In genomic region chr11:6603224-6603623, GRCm38 (mm10) we compare ENCODE assay signal across 14 mouse cellular contexts. TPM values are rescaled to one million over a fixed set of nuclear protein-coding genes. Genes with fewer than 3 reads are reported as not detected.
DNase-seq lines count a peak whose midpoint lies in the region; ATAC-seq and TF ChIP-seq lines count a peak whose summit lies in the region.
"Had no signal": no experiment of that assay in that cellular context is flagged by ENCODE, and none has a peak within 500 bp of the region (broad histone marks: within the 10 kb centered on the region; RNA-seq: fewer than 3 reads in every experiment).

No protein-coding gene starts in this region.

- TF ChIP-seq CTCF in layer of hippocampus, adult 2 months (conservative IDR thresholded peaks at IDR 0.05) = no peak

- no peak for DNase-seq in layer of hippocampus, adult 2 months (ENCODE audit: low spot score in 2 of 2)
- no peak for DNase-seq in layer of hippocampus, adult 8-10 months (ENCODE audit: low spot score in 2 of 2)
- no peak for DNase-seq in forebrain, embryonic 14.5 days (ENCODE audit: low spot score)
- DNase-seq in kidney, postnatal 36 days = no peak
- no peak for DNase-seq in gastrocnemius, postnatal 14 days
- DNase-seq: thymus, postnatal 14 days had no signal

- H3K27me3 ChIP-seq in forebrain, embryonic 14.5 days (replicated peaks; ENCODE audit: control insufficient read depth, insufficient read depth, low read length) = no peaks in the 10 kb centered on the region
- no peaks in the 10 kb centered on the region for H3K27me3 ChIP-seq in hindbrain, embryonic 15.5 days
- no peaks in the 10 kb centered on the region for H3K27me3 ChIP-seq in neural tube, embryonic 14.5 days (ENCODE audit: control insufficient read depth, insufficient read depth, low read length)

- peaks cover 29% of the 10 kb centered on the region for H3K36me3 ChIP-seq in forebrain, embryonic 14.5 days (ENCODE audit: control insufficient read depth, insufficient read depth, low read length)
- H3K36me3 ChIP-seq in hindbrain, embryonic 15.5 days = peaks cover 21% of the 10 kb centered on the region
- peaks cover 25% of the 10 kb centered on the region; the same call in 1 of the 2 replicates for H3K36me3 ChIP-seq in neural tube, embryonic 14.5 days (ENCODE audit: control insufficient read depth, insufficient read depth, low read length)

- H3K4me1 ChIP-seq in forebrain, embryonic 14.5 days (ENCODE audit: control insufficient read depth, insufficient read depth, low read length) = peaks cover 39% of the 10 kb centered on the region
- H3K4me1 ChIP-seq in hindbrain, embryonic 15.5 days (replicated peaks) = peaks cover 82% of the 10 kb centered on the region
- H3K4me1 ChIP-seq in neural tube, embryonic 14.5 days (ENCODE audit: control insufficient read depth, insufficient read depth, low read length) = peaks cover 48% of the 10 kb centered on the region

- H3K4me3 ChIP-seq in layer of hippocampus, adult 2 months = peak overlapping the region; percentile 62; the same call in 1 of the 2 replicates
- H3K4me3 ChIP-seq in forebrain, embryonic 14.5 days (ENCODE audit: low read depth, low read length) = peak overlapping the region; percentile 55
- peak overlapping the region; percentile 64 for H3K4me3 ChIP-seq in hindbrain, embryonic 15.5 days
- H3K4me3 ChIP-seq in neural tube, embryonic 14.5 days (ENCODE audit: low read depth, low read length) = peak overlapping the region; percentile 76
- H3K4me3 ChIP-seq: liver, embryonic 12.5 days had no signal

- intact Hi-C loops in gastrocnemius, postnatal 14 days (cut with DNase I; ENCODE audit: low total_unique reads) = no loop called here

- peak overlapping the region; percentile 87 for H3K9ac ChIP-seq in forebrain, embryonic 14.5 days (ENCODE audit: low read length)
- peak overlapping the region; percentile 81 for H3K9ac ChIP-seq in hindbrain, embryonic 15.5 days
- H3K9ac ChIP-seq in neural tube, embryonic 14.5 days (replicated peaks; ENCODE audit: low read depth, low read length) = peak overlapping the region; percentile 95
- H3K9ac ChIP-seq: liver, embryonic 12.5 days had no signal

- 84% methylated on average over 9 of the region's 9 CpGs for WGBS in forebrain, embryonic 14.5 days
- WGBS in hindbrain, embryonic 15.5 days = 72% methylated on average over 9 of the region's 9 CpGs
- WGBS in neural tube, embryonic 14.5 days = 72% methylated on average over 9 of the region's 9 CpGs

- peak overlapping the region; percentile 94 for H3K4me2 ChIP-seq in forebrain, embryonic 14.5 days (ENCODE audit: low read length)
- H3K4me2 ChIP-seq in hindbrain, embryonic 15.5 days = peak overlapping the region; percentile 74
- peak overlapping the region; percentile 99 for H3K4me2 ChIP-seq in neural tube, embryonic 14.5 days (ENCODE audit: low read depth, low read length)
- H3K4me2 ChIP-seq: liver, embryonic 12.5 days had no signal

- H3K9me3 ChIP-seq in forebrain, embryonic 14.5 days (replicated peaks; ENCODE audit: control insufficient read depth, low read length) = no peaks in the 10 kb centered on the region
- no peaks in the 10 kb centered on the region for H3K9me3 ChIP-seq in hindbrain, embryonic 15.5 days
- no peaks in the 10 kb centered on the region for H3K9me3 ChIP-seq in neural tube, embryonic 14.5 days (ENCODE audit: control insufficient read depth, low read length)
- H3K9me3 ChIP-seq: liver, embryonic 12.5 days had no signal

- peak overlapping the region; percentile 100; the same call in 1 of the 2 replicates for H3K27ac ChIP-seq in layer of hippocampus, adult 2 months
- no peak overlapping the region; the same call in 1 of the 2 replicates for H3K27ac ChIP-seq in forebrain, embryonic 14.5 days (ENCODE audit: low read depth, low read length)
- peak overlapping the region; percentile 99 for H3K27ac ChIP-seq in hindbrain, embryonic 15.5 days (replicated peaks)
- H3K27ac ChIP-seq in neural tube, embryonic 14.5 days (ENCODE audit: low read depth, low read length) = peak overlapping the region; percentile 97; the same call in 1 of the 2 replicates
- H3K27ac ChIP-seq: kidney, postnatal 0 days; liver, embryonic 12.5 days; macrophage had no signal

- ATAC-seq in forebrain, embryonic 14.5 days = no peak
- no peak for ATAC-seq in hindbrain, embryonic 15.5 days (ENCODE audit: low FRiP score, low read depth)
- ATAC-seq in neural tube, embryonic 14.5 days (ENCODE audit: low read depth) = no peak
- ATAC-seq: liver, embryonic 12.5 days had no signal

RNA-seq across cellular contexts. Expression of gene Nacad, which starts 2.6 kb away (rescaled TPM):
- 10 to 100 TPM; 36.9 to 37.1 TPM for total RNA-seq in layer of hippocampus, adult 2 months (2021)
- 10 to 100 TPM; 35.7 to 52.6 (median 47.5) TPM for total RNA-seq in layer of hippocampus, adult 8-10 months (2022)
- 49.6 and 63.9 TPM in 2 replicates for polyA plus RNA-seq in forebrain, embryonic 14.5 days (2014; fragmentation: Nextera tagmentation; extraction: Ambion mirVana)
- polyA plus RNA-seq in hindbrain, embryonic 15.5 days (2015; fragmentation: Nextera tagmentation; extraction: Ambion mirVana) = 85.3 and 89.8 TPM in 2 replicates
- 77.6 and 96.8 TPM in 2 replicates for polyA plus RNA-seq in neural tube, embryonic 14.5 days (2014; fragmentation: Nextera tagmentation; extraction: Ambion mirVana)
- under 1 TPM; 0.18 to 0.82 TPM for total RNA-seq in gastrocnemius, postnatal 14 days (2021)
- polyA plus RNA-seq: inflammation-experienced regulatory T-cells, adult 6 months; macrophage had no signal

RNA-seq across cellular contexts. Expression of gene Tbrg4, which starts 22.6 kb away (rescaled TPM):
- total RNA-seq in layer of hippocampus, adult 2 months (2021) = 10 to 100 TPM; 42.9 to 52.9 TPM
- 10 to 100 TPM; 45.5 to 52.5 (median 48.4) TPM for total RNA-seq in layer of hippocampus, adult 8-10 months (2022)
- 23.4 and 28.1 TPM in 2 replicates for polyA plus RNA-seq in forebrain, embryonic 14.5 days (2014; fragmentation: Nextera tagmentation; extraction: Ambion mirVana)
- polyA plus RNA-seq in hindbrain, embryonic 15.5 days (2015; fragmentation: Nextera tagmentation; extraction: Ambion mirVana) = 31.8 and 33.0 TPM in 2 replicates
- 30.6 and 33.4 TPM in 2 replicates for polyA plus RNA-seq in neural tube, embryonic 14.5 days (2014; fragmentation: Nextera tagmentation; extraction: Ambion mirVana)
- 10 to 100 TPM; 63.5 to 64.6 TPM for total RNA-seq in gastrocnemius, postnatal 14 days (2021)

RNA-seq across cellular contexts. Expression of gene Wap, which starts 35.2 kb away (rescaled TPM):
- not detected for total RNA-seq in layer of hippocampus, adult 2 months (2021)
- total RNA-seq in layer of hippocampus, adult 8-10 months (2022) = not detected
- not detected in 2 replicates for polyA plus RNA-seq in forebrain, embryonic 14.5 days (2014; fragmentation: Nextera tagmentation; extraction: Ambion mirVana)
- not detected in 2 replicates for polyA plus RNA-seq in hindbrain, embryonic 15.5 days (2015; fragmentation: Nextera tagmentation; extraction: Ambion mirVana)
- polyA plus RNA-seq in neural tube, embryonic 14.5 days (2014; fragmentation: Nextera tagmentation; extraction: Ambion mirVana) = not detected in 2 replicates
- not detected for total RNA-seq in gastrocnemius, postnatal 14 days (2021)
- total RNA-seq: neutrophil, adult 5-6 weeks had no signal
- polyA plus RNA-seq: embryonic facial prominence, embryonic 11.5 days; inflammation-experienced regulatory T-cells, adult 6 months; kidney, postnatal 0 days; liver, embryonic 12.5 days; macrophage had no signal

RNA-seq across cellular contexts. Expression of gene Ramp3, which starts 55.1 kb away (rescaled TPM):
- total RNA-seq in layer of hippocampus, adult 2 months (2021) = 1 to 10 TPM; 6.1 to 7.6 TPM
- 1 to 10 TPM; 4.8 to 7.3 (median 6.9) TPM for total RNA-seq in layer of hippocampus, adult 8-10 months (2022)
- 4.0 and 4.2 TPM in 2 replicates for polyA plus RNA-seq in forebrain, embryonic 14.5 days (2014; fragmentation: Nextera tagmentation; extraction: Ambion mirVana)
- polyA plus RNA-seq in hindbrain, embryonic 15.5 days (2015; fragmentation: Nextera tagmentation; extraction: Ambion mirVana) = 20.8 and 22.9 TPM in 2 replicates
- 26.3 and 26.6 TPM in 2 replicates for polyA plus RNA-seq in neural tube, embryonic 14.5 days (2014; fragmentation: Nextera tagmentation; extraction: Ambion mirVana)
- under 1 TPM; 0.38 to 0.68 TPM for total RNA-seq in gastrocnemius, postnatal 14 days (2021)
- total RNA-seq: neutrophil, adult 5-6 weeks had no signal

RNA-seq across cellular contexts. Expression of gene Ccm2, which starts 56.5 kb away (rescaled TPM):
- total RNA-seq in layer of hippocampus, adult 2 months (2021) = 10 to 100 TPM; 50.2 to 55.8 TPM
- total RNA-seq in layer of hippocampus, adult 8-10 months (2022) = 10 to 100 TPM; 47.4 to 53.9 (median 52.2) TPM
- polyA plus RNA-seq in forebrain, embryonic 14.5 days (2014; fragmentation: Nextera tagmentation; extraction: Ambion mirVana) = 94.0 and 94.2 TPM in 2 replicates
- polyA plus RNA-seq in hindbrain, embryonic 15.5 days (2015; fragmentation: Nextera tagmentation; extraction: Ambion mirVana) = 92.2 and 95.9 TPM in 2 replicates
- 87.6 and 88.0 TPM in 2 replicates for polyA plus RNA-seq in neural tube, embryonic 14.5 days (2014; fragmentation: Nextera tagmentation; extraction: Ambion mirVana)
- 10 to 100 TPM; 20.8 to 21.6 TPM for total RNA-seq in gastrocnemius, postnatal 14 days (2021)

Comparison
In these comparisons a context has a peak if more than half of its experiments do, and no peak if none do; other contexts are left out.
1. RNA of gene Nacad, which starts 2.6 kb away (total RNA-seq): 35.7 to 52.6 TPM in layer of hippocampus, adult 8-10 months and 36.9 to 37.1 TPM in layer of hippocampus, adult 2 months; 0.18 to 0.82 TPM in gastrocnemius, postnatal 14 days; every median in the first group is over 10 times any median in the second.
2. Peak in every context shown above with its lines, with median percentiles within 50 percentile points of each other: H3K4me3 ChIP-seq, H3K4me2 ChIP-seq and H3K9ac ChIP-seq.